Mouse (Mus musculus): Measurements from ENCODE around the gene Atp9a.

Atp9a gene

DNA sequence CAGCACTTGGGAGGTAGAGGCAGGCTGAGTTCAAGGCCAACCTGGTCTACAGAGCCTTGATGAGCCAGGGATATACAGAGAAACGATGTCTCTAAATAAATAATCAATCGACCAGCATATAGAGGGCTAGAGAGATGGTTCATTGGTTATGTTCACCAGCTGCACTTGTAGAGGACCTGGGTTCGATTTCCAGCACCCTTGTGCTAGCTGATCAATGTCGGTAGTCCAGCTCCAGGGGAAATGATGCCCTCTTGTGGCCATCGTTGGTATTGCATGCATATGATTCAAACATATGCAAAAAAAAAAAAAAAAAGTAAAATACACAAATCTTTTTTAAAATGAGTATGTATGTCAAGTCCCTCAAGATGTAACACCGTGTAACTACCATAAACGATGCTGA is 440 bp upstream of the Atp9a start:
- in situ Hi-C loops (cut with MboI; ENCODE audit: low pct_unique_long_range_greater_than_20kb in 1 of 2, low sequenced_read_pairs in 2 of 2, unreplicated experiment in 1 of 2), result loop anchor here in 1 of 2 experiments (5.0 kb wide), 1 partner anchor 130 kb away; no protein-coding TSS in a partner anchor

DNA sequence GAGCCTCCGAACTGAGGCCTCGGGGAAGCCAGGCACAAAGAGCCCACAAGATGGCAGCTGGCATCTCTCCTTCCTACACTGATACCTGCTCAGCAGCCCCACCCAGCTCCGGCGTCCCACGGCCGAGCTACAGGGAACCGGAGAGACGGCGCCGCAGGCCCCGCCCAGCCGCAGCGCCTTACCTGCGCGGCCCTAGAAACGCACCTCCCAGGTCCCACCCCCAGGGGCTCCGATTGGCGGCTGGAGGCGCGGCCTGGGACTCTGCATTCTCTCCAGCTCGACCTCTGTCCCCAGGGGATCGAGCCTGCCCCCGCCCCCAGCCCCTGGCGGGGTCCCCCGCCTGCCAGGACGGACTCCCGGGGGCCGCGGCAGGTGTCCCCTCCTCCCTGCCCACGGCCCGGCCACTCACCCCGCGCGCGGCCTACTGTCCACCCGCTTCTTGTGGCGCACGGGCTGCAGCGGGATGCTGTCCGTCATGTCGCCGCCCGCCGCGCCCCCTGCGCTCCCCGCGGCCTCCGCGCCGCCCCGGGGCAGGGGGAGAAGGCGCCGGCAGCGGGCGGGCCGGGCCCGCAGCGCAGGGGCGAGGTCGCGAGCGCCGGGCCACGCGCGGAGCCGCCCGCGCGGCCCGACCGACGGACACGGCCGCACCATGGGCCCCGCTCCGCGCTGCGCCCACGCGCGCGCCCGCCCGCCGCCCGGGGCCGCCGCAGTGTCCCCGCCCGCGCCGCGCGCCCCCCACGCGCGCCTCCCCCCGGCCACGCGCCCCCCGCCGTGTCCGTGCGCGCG is 743 bp downstream of the Atp9a start:
- in situ Hi-C loops (cut with MboI; ENCODE audit: low pct_unique_long_range_greater_than_20kb in 1 of 2, low sequenced_read_pairs in 2 of 2, unreplicated experiment in 1 of 2), result loop anchor here in 1 of 2 experiments (5.0 kb wide), 1 partner anchor 131 kb away; no protein-coding TSS in a partner anchor

DNA sequence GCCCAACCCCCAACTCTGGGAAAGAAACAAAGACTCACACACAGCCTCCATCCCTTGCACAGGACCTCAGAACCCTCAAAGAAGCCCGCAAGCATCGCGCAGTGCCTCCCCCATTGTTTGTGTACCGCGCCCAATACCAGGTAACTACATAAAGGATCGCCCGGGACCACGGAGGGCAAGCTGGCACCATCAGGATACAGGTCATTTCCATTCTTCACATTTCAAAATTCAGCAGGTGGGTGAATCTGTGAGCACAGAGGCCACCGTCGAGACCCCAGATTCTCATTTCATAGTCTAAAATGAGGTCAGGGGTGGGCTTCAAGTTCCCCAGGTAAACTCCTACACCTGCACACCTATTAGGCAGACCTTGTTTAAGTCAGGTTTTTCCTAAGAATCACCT is 1.7 kb downstream of the Atp9a start:
- in situ Hi-C loops (cut with MboI; ENCODE audit: low pct_unique_long_range_greater_than_20kb in 1 of 2, low sequenced_read_pairs in 2 of 2, unreplicated experiment in 1 of 2), result loop anchor here in 1 of 2 experiments (5.0 kb wide), 1 partner anchor 132 kb away; no protein-coding TSS in a partner anchor

DNA sequence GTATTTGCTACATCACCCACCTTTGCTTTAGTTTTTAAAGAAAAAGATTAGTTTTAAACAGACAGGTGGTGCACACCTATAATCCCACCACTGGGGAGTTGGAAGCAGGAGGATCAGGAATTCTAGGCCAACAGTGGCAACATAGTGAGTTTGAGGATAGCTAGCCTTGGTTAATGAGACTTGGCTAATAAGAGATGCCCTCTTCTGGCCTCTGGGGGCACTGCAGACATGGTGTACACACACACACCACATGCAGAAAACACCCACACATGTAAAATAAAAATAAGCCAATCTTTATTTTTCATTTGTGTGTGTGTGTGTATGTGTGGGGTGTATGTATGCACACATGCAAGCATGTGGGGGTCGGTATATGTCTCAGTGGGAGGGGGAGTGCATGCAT is 3.4 kb downstream of the Atp9a start:
- in situ Hi-C loops (cut with MboI; ENCODE audit: low pct_unique_long_range_greater_than_20kb in 1 of 2, low sequenced_read_pairs in 2 of 2, unreplicated experiment in 1 of 2), result no loop called here

DNA sequence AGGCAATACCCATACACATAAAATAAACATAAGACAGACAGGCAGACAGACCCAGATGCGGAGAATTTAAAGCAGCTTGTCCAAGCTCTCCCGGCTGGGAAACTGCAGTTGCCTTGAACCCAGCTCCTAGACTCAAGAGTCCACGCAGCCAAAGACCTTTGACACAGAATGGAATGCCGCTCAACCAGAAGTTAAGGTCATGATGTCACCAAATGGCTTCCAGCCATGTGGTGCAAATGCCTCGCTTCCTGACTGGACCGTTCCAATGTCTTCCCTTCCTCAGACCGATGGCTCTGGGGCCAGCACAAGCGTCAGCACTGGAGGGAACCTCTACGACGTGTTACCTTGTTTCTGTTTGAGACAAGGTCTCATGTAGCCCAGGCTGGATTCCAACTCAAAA is 4.3 kb downstream of the Atp9a start:
- in situ Hi-C loops (cut with MboI; ENCODE audit: low pct_unique_long_range_greater_than_20kb in 1 of 2, low sequenced_read_pairs in 2 of 2, unreplicated experiment in 1 of 2), result no loop called here

DNA sequence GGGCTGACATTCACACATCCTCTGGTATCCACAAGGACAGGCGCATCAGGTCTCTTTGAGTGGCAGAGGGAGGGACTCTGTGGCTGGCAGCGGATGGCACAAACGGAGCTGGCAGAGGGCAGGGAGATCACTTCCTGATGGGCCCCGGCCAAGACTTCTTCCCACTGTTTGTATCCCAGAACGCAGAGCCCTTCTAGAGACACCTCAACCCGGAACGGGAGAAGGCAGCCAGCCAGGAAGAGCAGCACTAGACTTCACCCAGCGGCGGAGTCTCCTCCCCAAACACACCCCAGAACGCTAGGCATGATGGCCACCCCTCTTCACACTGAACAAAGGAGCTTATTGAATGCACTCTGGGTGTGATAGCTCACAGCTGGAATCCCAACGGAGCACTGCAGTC is 8.2 kb downstream of the Atp9a start:
- in situ Hi-C loops (cut with MboI; ENCODE audit: low pct_unique_long_range_greater_than_20kb in 1 of 2, low sequenced_read_pairs in 2 of 2, unreplicated experiment in 1 of 2), result no loop called here

DNA sequence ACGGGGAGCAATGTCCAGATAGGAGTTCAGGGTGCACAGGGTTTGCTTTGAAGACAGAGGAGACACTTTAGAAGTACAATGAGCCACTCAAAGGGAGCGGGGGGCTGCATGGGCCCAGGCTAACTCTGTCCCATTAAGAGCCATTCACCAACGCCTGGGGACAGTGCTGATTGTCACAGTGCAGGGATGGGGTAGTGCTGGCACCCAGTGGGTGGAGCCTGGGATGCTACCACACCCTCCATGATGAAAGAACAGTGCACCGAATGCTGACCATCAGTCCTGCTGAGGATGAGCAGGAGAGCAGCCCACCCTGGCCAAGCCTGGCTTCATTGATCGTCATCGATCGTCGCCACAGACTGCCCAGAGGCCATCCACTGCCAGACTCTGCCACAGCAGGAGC is 11.0 kb downstream of the Atp9a start:
- in situ Hi-C loops (cut with MboI; ENCODE audit: low pct_unique_long_range_greater_than_20kb in 1 of 2, low sequenced_read_pairs in 2 of 2, unreplicated experiment in 1 of 2), result no loop called here

DNA sequence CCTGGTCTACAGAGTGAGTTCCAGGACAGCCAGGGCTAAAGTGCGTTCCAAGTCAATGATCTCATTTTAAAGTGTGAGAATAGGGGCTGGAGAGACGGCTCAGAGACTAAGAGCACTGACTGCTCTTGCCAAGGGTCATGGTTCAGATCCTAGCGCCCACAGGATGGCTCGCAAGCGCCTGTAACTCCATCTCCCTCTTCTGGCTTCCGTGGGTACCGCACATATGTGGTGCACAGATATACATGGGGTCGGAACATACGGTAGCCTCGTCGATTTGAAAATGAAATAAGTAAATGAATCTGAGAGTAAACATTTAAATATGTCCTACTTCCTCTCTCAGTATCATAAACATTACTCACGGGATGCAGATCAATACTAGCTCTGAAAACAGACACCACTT is 12.5 kb downstream of the Atp9a start:
- in situ Hi-C loops (cut with MboI; ENCODE audit: low pct_unique_long_range_greater_than_20kb in 1 of 2, low sequenced_read_pairs in 2 of 2, unreplicated experiment in 1 of 2), result no loop called here

DNA sequence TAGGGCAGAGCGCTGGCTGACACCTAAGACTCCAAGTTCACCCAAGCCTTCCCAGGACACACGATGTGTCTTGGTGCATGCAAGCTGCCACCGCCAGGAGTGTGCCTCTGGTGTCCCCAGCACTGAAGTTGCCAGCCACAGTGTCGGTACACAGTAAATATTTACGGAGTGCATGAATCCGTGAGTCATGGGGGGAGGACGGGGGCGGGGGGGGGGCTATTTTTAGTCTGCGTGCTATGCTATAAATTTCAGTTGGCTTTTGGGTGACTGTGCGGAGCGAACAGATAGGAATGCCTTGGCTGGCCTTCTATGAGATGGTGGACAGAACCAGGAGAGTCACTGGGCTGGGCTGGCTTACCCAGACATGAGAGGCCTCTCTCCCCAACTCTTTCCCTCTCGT is 14.2 kb downstream of the Atp9a start:
- in situ Hi-C loops (cut with MboI; ENCODE audit: low pct_unique_long_range_greater_than_20kb in 1 of 2, low sequenced_read_pairs in 2 of 2, unreplicated experiment in 1 of 2), result no loop called here

DNA sequence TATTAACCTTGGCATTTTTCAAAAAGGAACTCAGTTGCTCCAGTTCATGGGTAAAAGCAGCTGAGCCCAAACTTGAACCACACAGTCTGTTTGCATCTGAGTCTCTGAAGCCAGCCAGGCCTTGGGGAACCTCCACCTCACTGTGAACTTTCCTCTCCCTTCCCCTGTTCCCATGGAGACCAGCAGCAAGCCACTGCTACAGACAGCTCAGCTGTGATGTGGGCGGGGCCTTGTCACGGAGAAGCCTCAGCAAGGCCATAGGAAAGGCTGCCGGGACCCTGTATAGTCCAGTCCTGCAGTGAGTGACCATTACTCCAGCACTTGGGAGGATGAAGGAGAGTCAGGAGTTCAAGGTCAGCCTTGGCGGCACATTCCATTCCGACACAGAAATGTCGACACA is 16.2 kb downstream of the Atp9a start:
- in situ Hi-C loops (cut with MboI; ENCODE audit: low pct_unique_long_range_greater_than_20kb in 1 of 2, low sequenced_read_pairs in 2 of 2, unreplicated experiment in 1 of 2), result no loop called here

DNA sequence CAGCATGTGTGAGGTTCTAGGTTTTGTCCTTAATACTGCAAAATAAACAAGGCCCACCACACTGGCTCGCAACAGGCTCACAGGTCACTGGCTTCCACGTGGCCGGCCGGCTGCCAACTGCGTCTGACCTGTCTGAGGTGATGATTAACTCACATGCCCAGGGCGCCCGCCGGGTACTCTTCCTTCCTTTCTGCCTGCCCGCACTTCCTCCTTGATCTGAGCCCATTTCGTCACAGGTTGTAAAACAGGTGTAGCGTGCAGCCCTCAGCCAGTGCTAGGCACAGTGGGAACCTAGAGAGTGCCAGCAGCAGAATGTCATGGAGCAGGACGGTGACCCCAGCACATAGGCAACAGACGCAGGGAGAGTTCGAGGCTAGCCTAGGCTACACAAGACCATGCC is 20.9 kb downstream of the Atp9a start:
- in situ Hi-C loops (cut with MboI; ENCODE audit: low pct_unique_long_range_greater_than_20kb in 1 of 2, low sequenced_read_pairs in 2 of 2, unreplicated experiment in 1 of 2), result no loop called here

DNA sequence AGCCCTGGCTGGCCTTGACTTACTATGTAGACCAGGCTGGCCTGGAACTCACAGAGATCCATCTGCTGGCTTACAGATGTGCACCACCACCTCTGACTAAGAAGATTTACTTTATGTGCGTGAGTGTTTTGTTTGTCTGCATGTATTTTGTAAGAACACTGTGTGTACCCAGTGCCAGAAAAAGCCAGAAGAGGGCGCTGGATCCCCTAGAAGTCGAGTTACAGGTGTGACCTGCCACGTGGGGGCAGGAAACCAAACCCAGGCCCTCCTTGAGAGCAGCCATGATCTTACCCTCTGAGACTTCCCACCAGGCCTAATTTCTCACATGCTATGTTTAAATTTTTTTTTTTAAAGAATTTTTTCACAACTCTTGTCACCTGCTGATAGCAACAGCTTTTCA is 22.5 kb downstream of the Atp9a start:
- in situ Hi-C loops (cut with MboI; ENCODE audit: low pct_unique_long_range_greater_than_20kb in 1 of 2, low sequenced_read_pairs in 2 of 2, unreplicated experiment in 1 of 2), result no loop called here

DNA sequence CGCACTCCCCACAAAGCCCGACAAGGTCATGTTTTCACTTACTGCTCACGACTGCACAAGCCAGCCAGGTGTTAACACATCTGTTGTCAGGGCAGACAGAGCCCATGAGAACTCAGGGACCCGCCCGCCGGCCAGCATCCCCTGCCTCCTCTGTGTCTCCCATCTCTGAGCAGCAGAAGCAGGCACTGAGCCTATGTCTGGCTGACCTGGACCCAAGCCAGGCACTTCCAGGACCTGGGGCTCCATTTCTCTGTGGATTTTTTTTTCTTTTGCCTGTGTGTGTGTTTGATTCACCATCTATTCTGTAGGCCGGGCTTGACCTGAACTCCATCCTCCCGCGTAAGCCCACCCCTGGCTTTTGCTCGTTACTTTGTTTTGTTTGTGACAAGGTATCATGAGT is 23.5 kb downstream of the Atp9a start:
- in situ Hi-C loops (cut with MboI; ENCODE audit: low pct_unique_long_range_greater_than_20kb in 1 of 2, low sequenced_read_pairs in 2 of 2, unreplicated experiment in 1 of 2), result no loop called here

DNA sequence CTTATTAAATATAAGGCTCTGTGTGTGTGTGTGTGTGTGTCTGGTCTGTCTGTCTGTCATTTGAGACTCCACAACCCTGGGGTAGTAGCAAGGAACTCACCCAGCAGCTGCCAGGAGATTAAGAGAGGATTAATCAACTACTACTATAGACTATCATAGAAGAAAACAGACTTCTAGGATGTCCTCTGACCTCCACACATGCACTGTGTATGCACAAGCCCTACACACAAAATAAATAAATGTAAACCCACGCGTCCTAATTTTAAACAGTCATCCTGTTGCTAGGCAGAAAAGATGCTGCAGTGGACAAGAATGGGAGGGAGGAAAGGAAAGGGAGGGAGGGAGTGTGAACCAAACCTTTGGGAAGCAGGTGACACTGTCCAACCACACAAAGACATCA is 23.9 kb downstream of the Atp9a start:
- in situ Hi-C loops (cut with MboI; ENCODE audit: low pct_unique_long_range_greater_than_20kb in 1 of 2, low sequenced_read_pairs in 2 of 2, unreplicated experiment in 1 of 2), result no loop called here

DNA sequence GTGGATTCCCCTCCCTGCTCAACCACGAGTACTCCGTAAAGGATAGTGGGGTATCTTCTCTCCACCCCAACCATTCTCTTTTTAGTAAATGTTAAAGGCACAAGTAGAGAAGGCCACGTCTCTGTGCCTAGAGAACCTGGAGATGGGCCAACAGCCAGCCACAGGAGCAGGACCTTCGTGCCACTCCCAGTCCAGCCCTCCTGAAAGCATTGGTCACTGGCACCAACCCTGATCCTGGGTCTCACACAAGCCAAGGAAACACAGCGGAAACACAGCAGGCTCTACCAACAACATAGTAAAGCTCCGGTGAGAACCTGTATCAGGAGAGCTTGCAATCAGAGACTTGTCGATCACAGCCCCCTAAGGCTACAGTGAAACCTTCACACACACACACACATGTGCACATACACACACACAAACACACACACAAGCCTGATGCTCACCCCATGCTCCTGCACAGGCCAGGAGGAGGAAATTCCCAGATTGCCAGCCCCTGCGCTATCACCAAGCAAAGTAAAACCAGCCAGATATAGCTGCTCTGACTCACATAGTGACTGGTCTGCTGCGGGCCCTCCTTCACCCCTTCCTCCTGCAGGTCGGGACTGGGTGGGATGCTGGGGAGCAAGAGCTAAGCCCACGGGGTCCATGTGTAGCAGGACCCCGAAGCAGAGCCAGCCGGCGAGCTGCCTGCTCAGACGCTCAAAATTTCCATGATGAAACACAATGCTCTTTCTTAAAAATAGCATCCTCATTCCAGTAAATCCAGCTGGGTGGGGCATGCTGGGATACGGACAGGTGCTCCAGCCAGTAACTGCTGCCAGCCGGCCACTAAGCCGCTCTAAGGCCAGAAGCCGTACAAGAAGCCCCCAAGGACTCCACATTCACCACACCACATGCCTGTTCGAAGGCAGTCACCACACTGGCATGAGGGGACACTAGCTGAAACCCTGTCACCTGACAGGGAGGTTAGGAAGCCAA is 29.7 kb downstream of the Atp9a start:
- in situ Hi-C loops (cut with MboI; ENCODE audit: low pct_unique_long_range_greater_than_20kb in 1 of 2, low sequenced_read_pairs in 2 of 2, unreplicated experiment in 1 of 2), result no loop called here

DNA sequence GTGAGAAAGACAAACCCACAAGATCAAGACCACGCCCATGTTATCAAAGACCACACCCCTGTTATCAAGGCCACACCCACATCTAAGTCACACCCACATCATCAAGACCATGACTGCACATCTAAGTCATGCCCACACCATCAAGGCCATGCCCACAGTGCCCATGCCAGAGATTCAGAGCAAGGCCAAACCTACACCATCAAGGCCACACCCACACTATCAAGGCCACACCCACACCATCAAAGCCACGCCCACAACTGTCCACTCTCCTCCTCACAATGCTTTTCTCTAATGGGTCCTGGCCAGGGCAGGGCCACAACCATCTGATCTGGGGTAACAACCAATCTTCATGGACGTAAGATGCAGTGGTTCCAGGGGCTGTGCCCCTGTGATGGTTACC is 31.2 kb downstream of the Atp9a start:
- in situ Hi-C loops (cut with MboI; ENCODE audit: low pct_unique_long_range_greater_than_20kb in 1 of 2, low sequenced_read_pairs in 2 of 2, unreplicated experiment in 1 of 2), result no loop called here

DNA sequence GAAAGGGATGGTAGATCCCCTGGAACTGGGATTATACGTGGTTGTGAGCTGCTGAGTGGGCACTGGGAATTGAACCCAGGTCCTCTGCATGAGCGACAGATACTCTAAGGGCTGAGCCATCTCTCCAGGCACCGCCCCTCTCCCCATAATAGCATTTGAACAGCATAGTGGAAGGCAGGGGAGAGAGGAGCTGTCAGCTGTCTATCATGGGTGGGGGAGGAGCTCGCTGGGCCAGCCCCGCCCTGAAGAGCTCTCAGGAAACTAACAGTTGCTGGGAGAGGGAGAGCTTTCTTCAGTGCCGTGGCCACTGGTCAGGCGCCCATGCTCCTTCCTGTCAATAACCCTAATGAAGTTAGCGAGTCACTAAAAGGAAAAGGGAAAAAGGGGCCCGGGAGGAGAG is 34.4 kb downstream of the Atp9a start:
- in situ Hi-C loops (cut with MboI; ENCODE audit: low pct_unique_long_range_greater_than_20kb in 1 of 2, low sequenced_read_pairs in 2 of 2, unreplicated experiment in 1 of 2), result no loop called here

DNA sequence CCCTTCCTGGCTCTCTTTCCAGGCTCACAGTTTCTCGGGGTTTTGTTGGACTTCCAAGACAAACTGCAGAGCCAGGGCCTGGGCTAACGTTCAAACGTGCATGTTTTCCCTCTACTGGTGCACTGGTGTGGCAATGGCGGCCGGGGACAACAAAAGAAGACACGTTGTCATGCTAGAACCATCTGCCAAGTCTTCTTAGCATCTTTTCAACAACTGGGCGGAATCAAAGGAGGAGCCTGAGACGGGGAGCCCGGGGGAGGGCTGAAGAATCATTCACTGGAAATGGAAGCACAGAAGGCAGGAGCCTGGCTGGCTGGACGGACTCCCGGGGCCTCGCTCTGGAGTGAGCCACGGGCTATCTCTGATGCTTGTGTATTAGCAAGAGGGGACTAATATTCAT is 39.9 kb downstream of the Atp9a start:
- in situ Hi-C loops (cut with MboI; ENCODE audit: low pct_unique_long_range_greater_than_20kb in 1 of 2, low sequenced_read_pairs in 2 of 2, unreplicated experiment in 1 of 2), result no loop called here

DNA sequence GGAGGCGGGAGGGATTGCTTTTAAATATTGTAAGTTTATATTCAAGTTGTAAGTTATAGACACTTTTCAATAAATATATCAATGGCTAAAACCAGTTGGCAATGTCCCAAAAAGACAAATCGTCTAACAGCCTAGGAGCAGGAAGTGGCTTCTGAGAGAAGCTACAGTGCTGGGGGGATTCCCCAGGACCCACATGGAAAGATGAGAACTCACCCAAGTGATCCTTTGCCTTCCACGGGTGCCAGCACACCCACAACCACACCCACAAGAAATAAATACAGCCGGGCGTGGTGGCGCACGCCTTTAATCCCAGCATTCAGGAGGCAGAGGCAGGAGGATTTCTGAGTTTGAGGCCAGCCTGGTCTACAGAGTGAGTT is 47.2 kb downstream of the Atp9a start:
- in situ Hi-C loops (cut with MboI; ENCODE audit: low pct_unique_long_range_greater_than_20kb in 1 of 2, low sequenced_read_pairs in 2 of 2, unreplicated experiment in 1 of 2), result no loop called here

All from mouse embryonic stem cell (cell line).